Mouse (Mus musculus) kidney, adult 8-10 months (tissue): ENCODE data around the gene Heyl.

Source experiments
- DNase-seq, 2 experiments: peaks; one replicate each; pipeline ENCODE4 v3.0.0; 2022

Heyl gene

GRCm38 (mm10) chr4:123233492-123234084, at the start of gene Heyl:
Gene Heyl (plus strand): TSS chr4:123233556.
- peak; percentile 48 to 53 for DNase-seq

- DNase-seq: no peak
These were observed 48.5 kb upstream of the Heyl start for GRCm38 (mm10) chr4:123184816-123185215.

- DNase-seq: no peak
These were observed 41.0 kb upstream of the Heyl start for GRCm38 (mm10) chr4:123192336-123192735.

GRCm38 (mm10) chr4:123193791-123194190, 39.6 kb upstream of the Heyl start:
- no peak for DNase-seq

- peak in 1 of 2 experiments; percentile 28 for DNase-seq
These were observed 36.7 kb upstream of the Heyl start for GRCm38 (mm10) chr4:123196695-123197094.

- DNase-seq: peak; percentile 32 to 60
These were observed 32.6 kb upstream of the Heyl start for GRCm38 (mm10) chr4:123200771-123201185.

- no peak for DNase-seq
These were observed 31.9 kb upstream of the Heyl start, which contains the start of gene Nt5c1a for GRCm38 (mm10) chr4:123201186-123202093. Gene Nt5c1a (plus strand): TSS chr4:123201504.

- DNase-seq: no peak
These were observed 31.3 kb upstream of the Heyl start for GRCm38 (mm10) chr4:123202094-123202420.

- no peak for DNase-seq
These were observed 26.0 kb upstream of the Heyl start for GRCm38 (mm10) chr4:123207337-123207736.

GRCm38 (mm10) chr4:123210996-123211395, 22.4 kb upstream of the Heyl start:
- no peak for DNase-seq

- no peak for DNase-seq
These were observed 21.9 kb upstream of the Heyl start for GRCm38 (mm10) chr4:123211453-123211852.

GRCm38 (mm10) chr4:123212330-123212729, 21.0 kb upstream of the Heyl start:
- DNase-seq: no peak

GRCm38 (mm10) chr4:123213975-123214374, 19.4 kb upstream of the Heyl start:
- DNase-seq: no peak

- no peak for DNase-seq
These were observed 18.0 kb upstream of the Heyl start for GRCm38 (mm10) chr4:123215367-123215766.

- peak in 1 of 2 experiments; percentile 36 for DNase-seq
These were observed 16.6 kb upstream of the Heyl start for GRCm38 (mm10) chr4:123216782-123217181.

- DNase-seq: peak in 1 of 2 experiments; percentile 61
These were observed 13.5 kb upstream of the Heyl start for GRCm38 (mm10) chr4:123219720-123220357.

GRCm38 (mm10) chr4:123220637-123221036, 12.7 kb upstream of the Heyl start:
- DNase-seq: no peak

GRCm38 (mm10) chr4:123223309-123223708, 10.0 kb upstream of the Heyl start:
- DNase-seq: no peak

- no peak for DNase-seq
These were observed 7.5 kb upstream of the Heyl start for GRCm38 (mm10) chr4:123225718-123226403.

- no peak for DNase-seq
These were observed 5.6 kb upstream of the Heyl start for GRCm38 (mm10) chr4:123227707-123228106.

GRCm38 (mm10) chr4:123228270-123228669, 5.1 kb upstream of the Heyl start:
- peak in 1 of 2 experiments; percentile 20 for DNase-seq

- no peak for DNase-seq
These were observed 4.2 kb upstream of the Heyl start for GRCm38 (mm10) chr4:123229166-123229565.

GRCm38 (mm10) chr4:123232841-123233240, 515 bp upstream of the Heyl start:
- DNase-seq: no peak
